Mouse (Mus musculus) thymus, adult 2 months (tissue): ENCODE measurements around the gene Prim2. TPM values are rescaled to one million over a fixed set of nuclear protein-coding genes. Genes with fewer than 3 reads are reported as not detected.
A peak's percentile ranks its signal among the peaks of the same experiment; 100 is the strongest.

Experiments used
- DNase-seq: peaks from one replicate; pipeline ENCODE4 v3.0.0; 2021
- H3K27ac ChIP-seq: fragments of 200-500 bp; 2 replicates; pipeline ENCODE4 v1.5.1; 2012; ENCODE audit warnings: low read length, control low read depth; ENCODE audit not compliant: control insufficient read depth, insufficient read depth
- H3K27me3 ChIP-seq: fragments of 200-500 bp; 2 replicates; pipeline ENCODE4 v1.6.1; 2012; ENCODE audit warnings: mild to moderate bottlenecking, low read length, moderate library complexity, mixed read lengths; ENCODE audit not compliant: control insufficient read depth, insufficient read depth
- H3K36me3 ChIP-seq: fragments of 200-500 bp; 2 replicates; pipeline ENCODE4 v1.6.1; 2012; ENCODE audit warnings: mild to moderate bottlenecking, low read length, moderate library complexity; ENCODE audit not compliant: control insufficient read depth, insufficient read depth
- H3K4me1 ChIP-seq: fragments of 200-500 bp; replicated peaks from 2 replicates; pipeline ENCODE4 v1.6.1; 2012; ENCODE audit warnings: low read length; ENCODE audit not compliant: control insufficient read depth, insufficient read depth
- H3K4me3 ChIP-seq: fragments of 200-500 bp; 2 replicates; pipeline ENCODE4 v1.5.1; 2012; ENCODE audit warnings: mild to moderate bottlenecking, low read length, control low read depth, moderate library complexity; ENCODE audit not compliant: control insufficient read depth, insufficient read depth
- CTCF ChIP-seq: fragments of 200-500 bp; IDR thresholded peaks from 2 replicates; pipeline ENCODE4 v1.5.1; 2012; ENCODE audit warnings: mild to moderate bottlenecking, control low read depth, low read length, moderate library complexity, borderline replicate concordance; ENCODE audit not compliant: control insufficient read depth, poor library complexity, insufficient read depth; ENCODE audit errors: extremely low read depth
- POLR2A ChIP-seq: fragments of 200-500 bp; IDR thresholded peaks from 2 replicates; pipeline ENCODE4 v1.6.1; 2012; ENCODE audit warnings: mild to moderate bottlenecking, low read length, control low read depth, moderate library complexity; ENCODE audit not compliant: control insufficient read depth, poor library complexity, insufficient read depth; ENCODE audit errors: extremely low read depth
- WGBS: fragments of 180-500 bp; shearing (Covaris S2); methylation state at CpG from one replicate; pipeline ENCODE4 v1.1.7; 2018; 5-methylcytosine and 5-hydroxymethylcytosine counted together
- polyA plus RNA-seq: library from polyadenylated mRNA; depleted of rRNA; stranded (reverse); fragments of >200 nt; gene quantifications from 2 replicates; pipeline ENCODE4 v1.2.3, GENCODE M21; 2012

Gene Prim2
- polyA plus RNA-seq, 1 experiment = 16.2 TPM

DNA sequence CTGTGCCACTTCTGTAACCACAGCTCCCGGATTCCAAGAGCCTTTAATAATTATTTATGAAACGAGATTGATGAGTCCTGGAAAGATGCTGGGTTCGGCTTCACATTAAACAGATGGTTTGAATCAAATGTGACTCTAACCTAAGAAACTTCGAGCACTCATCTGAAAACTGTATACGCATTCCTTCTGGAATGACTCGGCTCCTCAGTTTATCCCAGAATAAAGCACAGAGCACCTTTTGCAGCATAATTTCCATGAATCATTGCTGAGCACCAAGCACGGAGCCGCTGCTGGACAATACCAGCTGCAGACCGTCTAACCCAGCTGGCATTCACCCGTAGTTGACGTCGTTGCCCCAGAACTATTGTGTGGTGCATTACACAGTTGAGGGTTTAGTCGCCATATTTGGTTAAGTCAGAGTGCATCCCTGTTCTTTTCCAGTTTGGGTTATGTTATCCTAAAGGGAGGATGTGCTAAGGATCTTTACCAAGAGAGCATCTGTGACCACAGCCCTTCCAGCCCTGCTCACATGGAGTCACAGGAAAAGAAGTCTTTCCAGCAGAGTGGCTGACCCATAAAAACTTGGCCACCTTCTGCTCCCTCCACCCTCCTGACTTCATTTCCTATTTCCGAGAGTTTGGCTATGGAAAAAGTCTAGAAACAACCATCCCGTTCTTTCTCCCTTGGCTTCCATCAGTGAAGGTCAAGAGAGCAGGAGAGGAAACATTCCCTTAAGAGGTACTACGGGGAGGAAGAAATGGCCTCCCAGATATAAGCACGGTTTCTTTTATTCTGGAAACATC lies 3.8 kb upstream of the Prim2 start:
- Histone ChIP-seq H3K36me3 (no peaks in the 10 kb centered on the region), H3K4me3 (no peak overlapping the region), H3K4me1 (no peaks in the 10 kb centered on the region), H3K27ac (no peak overlapping the region), H3K27me3 (no peaks in the 10 kb centered on the region)
- 85% methylated on average over 17 of the region's 17 CpGs for WGBS
- TF ChIP-seq POLR2A (no peak), CTCF (no peak)
- DNase-seq = no peak

DNA sequence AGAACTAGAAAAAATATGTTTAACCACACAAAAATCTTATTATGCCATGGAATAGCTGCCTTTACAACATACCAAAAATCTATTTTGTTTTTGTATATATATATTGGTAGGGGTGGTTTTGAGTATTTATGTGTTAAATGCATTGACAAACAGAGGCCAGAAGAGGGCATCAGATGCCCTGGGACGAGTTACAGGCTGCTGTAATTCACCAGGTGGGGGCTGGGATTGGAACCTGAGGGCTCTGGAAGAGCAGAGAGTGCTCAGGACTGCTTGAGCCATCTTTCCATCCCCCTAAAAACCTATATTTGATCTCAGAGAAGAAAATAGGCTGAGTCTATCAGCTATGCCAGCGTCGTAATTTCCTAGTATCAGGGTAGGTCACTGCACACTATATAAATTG lies 2.9 kb upstream of the Prim2 start:
- TF ChIP-seq POLR2A = no peak
- TF ChIP-seq CTCF = no peak
- Histone ChIP-seq H3K4me1 (no peaks in the 10 kb centered on the region), H3K4me3 (no peak overlapping the region), H3K36me3 (no peaks in the 10 kb centered on the region), H3K27ac (no peak overlapping the region), H3K27me3 (no peaks in the 10 kb centered on the region)
- peak; percentile 18 for DNase-seq
- WGBS = 38% methylated on average over 3 of the region's 3 CpGs

DNA sequence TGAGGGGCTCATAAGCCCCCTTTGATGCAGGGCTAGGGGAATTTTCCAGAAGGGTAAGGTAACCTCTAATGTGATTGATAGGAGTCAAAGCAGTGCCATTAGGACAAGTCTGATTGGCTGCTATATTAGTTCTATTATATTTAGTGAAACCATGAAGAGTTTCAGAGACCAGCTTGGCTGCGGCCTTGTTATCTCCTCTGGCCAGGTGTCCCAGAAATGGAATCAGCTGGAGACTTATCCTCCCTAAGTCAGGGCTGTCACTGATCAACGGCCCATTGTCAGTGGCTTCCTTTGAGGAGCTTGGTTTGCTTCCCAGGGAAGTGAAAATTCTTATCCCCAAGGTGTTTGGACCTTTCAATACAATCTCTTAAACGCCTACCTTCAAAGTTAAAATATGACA lies 2.5 kb upstream of the Prim2 start:
- Histone ChIP-seq H3K36me3 (no peaks in the 10 kb centered on the region), H3K27me3 (no peaks in the 10 kb centered on the region), H3K4me1 (no peaks in the 10 kb centered on the region), H3K4me3 (no peak overlapping the region), H3K27ac (no peak overlapping the region)
- DNase-seq = no peak
- no peak for TF ChIP-seq POLR2A
- no peak for TF ChIP-seq CTCF
- 76% methylated on average over 3 of the region's 3 CpGs for WGBS

DNA sequence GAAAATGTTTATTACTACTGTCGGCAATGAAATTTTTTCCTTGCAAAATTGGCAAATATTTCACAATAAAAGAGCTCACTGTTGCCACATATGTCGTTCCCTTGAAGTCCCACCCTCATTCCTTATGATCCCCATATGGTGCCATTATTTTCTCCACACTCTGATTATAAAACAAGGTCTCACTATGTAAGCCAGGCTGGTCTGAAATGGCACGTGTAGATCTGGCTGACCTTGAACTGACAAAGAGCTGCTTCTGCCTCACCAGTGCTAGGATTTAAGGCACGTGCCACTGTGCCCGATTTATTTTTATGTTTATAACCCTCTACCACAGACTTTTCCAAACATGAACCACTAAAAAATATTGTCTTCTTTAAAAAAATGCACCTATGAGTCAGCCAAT lies 1.8 kb upstream of the Prim2 start:
- H3K36me3 ChIP-seq = no peaks in the 10 kb centered on the region; the same call in 1 of the 2 replicates
- no peak for TF ChIP-seq POLR2A
- TF ChIP-seq CTCF = no peak
- 94% methylated on average over 5 of the region's 5 CpGs for WGBS
- H3K27me3 ChIP-seq = no peaks in the 10 kb centered on the region
- no peak for DNase-seq
- H3K27ac ChIP-seq = no peak overlapping the region
- no peak overlapping the region for H3K4me3 ChIP-seq
- no peaks in the 10 kb centered on the region for H3K4me1 ChIP-seq

DNA sequence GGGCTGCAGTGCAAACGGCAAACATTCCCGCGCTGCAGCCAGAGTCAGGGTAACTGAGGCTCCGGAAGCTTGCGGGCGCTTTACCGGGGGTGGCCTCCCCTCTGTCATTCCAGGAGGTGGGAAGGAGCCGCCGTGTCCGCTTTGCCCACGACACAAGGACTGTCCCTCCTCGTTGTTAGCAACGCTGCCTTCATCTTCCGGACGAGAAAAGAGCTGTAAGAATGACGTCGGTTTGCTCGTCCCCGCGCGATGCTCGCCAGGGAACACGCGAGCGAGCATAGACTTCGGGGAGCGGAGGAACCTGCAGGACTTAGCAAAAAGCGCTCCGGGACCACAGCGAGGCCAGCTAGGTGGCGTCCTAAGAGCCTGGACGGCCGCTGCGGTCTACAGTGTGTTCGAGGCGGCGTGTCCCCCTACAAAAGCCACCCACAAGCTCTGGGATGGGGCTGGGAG lies 595 bp upstream of the Prim2 start:
- peak; percentile 60 for DNase-seq
- Histone ChIP-seq H3K27me3 (no peaks in the 10 kb centered on the region), H3K4me3 (peak overlapping the region; percentile 78), H3K27ac (peak overlapping the region; percentile 76), H3K4me1 (no peaks in the 10 kb centered on the region), H3K36me3 (no peaks in the 10 kb centered on the region; the same call in 1 of the 2 replicates)
- under 1% methylated on average over 37 of the region's 37 CpGs for WGBS
- no peak for TF ChIP-seq POLR2A

DNA sequence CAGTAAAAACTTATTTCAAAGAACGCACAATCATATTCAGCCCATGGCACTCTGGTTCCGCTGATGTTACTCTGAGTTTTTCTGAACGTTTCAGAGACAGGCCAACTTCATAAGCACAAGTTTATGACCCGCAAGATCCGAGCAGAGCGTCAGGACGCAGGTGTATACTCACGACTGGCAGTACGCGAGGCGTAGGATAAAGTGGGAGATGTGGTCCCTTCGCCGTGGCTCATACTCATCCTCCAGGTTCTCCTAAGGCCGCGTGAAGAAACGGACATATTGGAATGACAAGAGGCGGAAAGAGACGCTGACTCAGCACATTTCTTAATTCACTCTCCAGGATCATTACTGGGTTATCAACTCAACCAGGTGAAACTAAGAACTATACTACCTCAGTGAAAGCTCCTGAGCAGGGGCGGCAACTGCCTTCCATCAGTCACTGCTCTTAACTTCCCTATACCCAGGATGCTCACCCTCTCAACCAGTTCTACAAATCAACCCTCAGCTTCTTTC lies 5.9 kb downstream of the Prim2 start:
- 95% methylated on average over 19 of the region's 19 CpGs for WGBS
- H3K4me3 ChIP-seq = no peak overlapping the region
- no peak for DNase-seq
- H3K27ac ChIP-seq = no peak overlapping the region
- TF ChIP-seq POLR2A (no peak), CTCF (no peak)
- no peaks in the 10 kb centered on the region for H3K4me1 ChIP-seq
- H3K27me3 ChIP-seq = no peaks in the 10 kb centered on the region; the same call in 1 of the 2 replicates
- H3K36me3 ChIP-seq = peaks cover 6% of the 10 kb centered on the region; the same call in 1 of the 2 replicates

DNA sequence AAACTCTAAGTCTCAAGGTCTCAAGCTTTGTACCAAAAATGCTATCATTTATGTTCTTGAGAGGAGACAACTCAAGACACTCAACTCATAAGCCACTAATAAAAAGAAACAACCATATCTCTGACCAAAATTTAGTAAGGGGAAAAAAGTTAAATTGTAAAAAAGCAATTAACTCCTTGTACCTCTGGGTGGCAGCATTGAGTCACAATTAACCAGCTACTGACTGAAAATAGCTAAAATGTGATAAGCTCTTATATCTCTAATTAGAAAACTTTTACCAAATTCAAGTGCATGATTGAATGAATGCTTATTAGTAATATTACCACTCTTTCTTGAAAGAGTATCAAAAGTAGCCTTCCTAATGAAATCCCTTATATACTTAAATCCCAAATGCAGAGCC lies 6.4 kb downstream of the Prim2 start:
- DNase-seq = peak; percentile 14
- Histone ChIP-seq H3K27me3 (no peaks in the 10 kb centered on the region; the same call in 1 of the 2 replicates), H3K4me1 (no peaks in the 10 kb centered on the region), H3K27ac (no peak overlapping the region), H3K4me3 (no peak overlapping the region), H3K36me3 (peaks cover 10% of the 10 kb centered on the region; the same call in 1 of the 2 replicates)
- TF ChIP-seq POLR2A = no peak
- TF ChIP-seq CTCF = no peak
